Mouse (Mus musculus) hematopoietic stem cell, adult 5-6 weeks (primary cell): ENCODE results near the gene Tyw1. TPM values are rescaled to one million over a fixed set of nuclear protein-coding genes. Genes with fewer than 3 reads are reported as not detected.
A peak's percentile ranks its signal among the peaks of the same experiment; 100 is the strongest.

Source experiments
- ATAC-seq, 2 experiments: fragments of 125-278 bp in 1 of 2; replicated peaks in 1 of 2; 2 replicates each; pipeline ENCODE4 v1.8.0; 2016 to 2017; ENCODE audit warnings: inconsistent platforms in 2 of 2, mild to moderate bottlenecking in 2 of 2, moderate number of reproducible peaks in 2 of 2, low read depth in 1 of 2, moderate TSS enrichment in 1 of 2; ENCODE audit not compliant: low FRiP score in 2 of 2, poor library complexity in 2 of 2, severe bottlenecking in 2 of 2, insufficient read depth in 1 of 2, low TSS enrichment in 1 of 2
- total RNA-seq: library from RNA; stranded (forward); fragments of 172-1452, 232-1000 nt; gene quantifications from 2 replicates; pipeline ENCODE4 v1.2.3, GENCODE M21; 2017

The Tyw1 gene
- total RNA-seq, 1 experiment from 2014 or later, result 53.1 TPM

DNA sequence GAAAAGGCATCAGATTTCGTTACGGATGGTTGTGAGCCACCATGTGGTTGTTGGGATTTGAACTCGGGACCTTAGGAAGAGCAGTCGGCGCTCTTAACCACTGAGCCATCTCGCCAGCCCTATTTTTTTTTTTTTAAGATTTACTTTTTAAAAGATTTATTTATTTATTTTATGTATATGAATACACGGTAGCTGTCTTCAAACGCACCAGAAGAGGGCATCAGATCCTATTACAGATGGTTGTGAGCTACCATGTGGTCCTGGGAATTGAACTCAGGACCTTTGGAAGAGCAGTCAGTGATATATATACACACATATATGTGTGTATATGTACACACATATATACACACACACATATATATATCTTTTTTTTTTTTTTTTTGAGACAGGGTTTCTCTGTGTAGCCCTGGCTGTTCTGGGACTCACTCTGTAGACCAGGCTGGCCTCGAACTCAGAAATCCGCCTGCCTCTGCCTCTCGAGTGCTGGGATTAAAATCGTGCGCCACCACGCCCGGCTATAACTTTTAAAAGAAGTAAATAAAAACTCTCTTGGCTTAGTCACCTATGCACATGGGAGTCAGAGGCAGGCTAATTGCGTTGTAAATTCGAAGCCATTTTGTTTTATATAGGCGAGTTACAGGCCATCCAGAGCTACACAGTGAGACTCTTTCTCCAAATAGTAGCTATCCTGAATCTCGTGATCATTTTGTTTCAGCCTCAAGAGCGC is 543 bp downstream of the Tyw1 start:
- ATAC-seq, result peak in 1 of 2 experiments; percentile 0; a peak in 1 of 4 replicates

DNA sequence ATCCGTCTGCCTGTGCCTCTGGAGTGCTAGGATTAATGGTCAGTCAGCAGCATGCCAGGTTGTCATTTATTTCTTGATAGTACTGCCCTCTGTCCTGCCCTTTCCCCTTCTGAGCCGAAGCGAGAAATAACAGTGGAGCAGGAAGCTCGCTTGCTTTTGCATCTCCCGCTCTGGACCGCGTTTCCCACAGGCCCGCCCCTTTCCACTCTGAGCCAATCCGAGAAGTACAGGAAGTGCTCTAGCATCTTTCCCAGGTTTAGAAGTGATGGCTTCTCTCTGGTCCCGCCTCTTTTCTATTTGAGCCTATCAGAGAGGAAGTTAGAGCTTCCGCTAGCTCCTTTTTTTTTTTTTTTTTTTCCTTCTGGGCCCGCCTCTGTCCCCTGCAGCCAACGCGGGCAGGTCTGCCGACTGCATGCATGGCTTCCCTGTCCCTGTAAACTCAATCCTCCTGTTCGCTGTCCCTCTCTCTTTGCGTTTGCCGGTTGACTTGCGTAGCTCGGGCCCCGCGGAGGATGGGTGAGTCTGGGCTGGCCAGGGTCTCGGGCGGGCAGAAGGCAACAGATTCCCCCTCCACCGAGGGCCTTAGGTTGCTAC is 1.4 kb downstream of the Tyw1 start:
- peak; percentile 87 to 91 for ATAC-seq

DNA sequence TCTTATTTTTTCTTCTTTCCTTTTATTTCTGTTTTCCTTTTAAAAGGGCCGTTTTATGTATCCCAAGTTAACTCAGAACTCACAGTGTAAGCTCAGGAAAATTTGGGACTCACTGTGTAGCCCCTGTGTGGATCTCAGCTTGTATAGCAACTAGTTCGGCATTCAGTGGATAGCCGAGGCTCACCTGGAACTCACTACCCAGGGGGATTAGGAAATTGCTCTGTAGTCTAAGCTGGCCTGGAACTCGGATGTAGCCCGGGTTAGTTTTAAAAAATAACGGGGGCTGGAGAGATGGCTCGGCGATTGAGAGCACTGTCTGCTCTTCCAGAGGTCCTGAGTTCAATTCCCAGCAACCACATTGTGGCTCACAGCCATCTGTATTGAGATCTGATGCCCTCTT is 1.9 kb downstream of the Tyw1 start:
- no peak for ATAC-seq

DNA sequence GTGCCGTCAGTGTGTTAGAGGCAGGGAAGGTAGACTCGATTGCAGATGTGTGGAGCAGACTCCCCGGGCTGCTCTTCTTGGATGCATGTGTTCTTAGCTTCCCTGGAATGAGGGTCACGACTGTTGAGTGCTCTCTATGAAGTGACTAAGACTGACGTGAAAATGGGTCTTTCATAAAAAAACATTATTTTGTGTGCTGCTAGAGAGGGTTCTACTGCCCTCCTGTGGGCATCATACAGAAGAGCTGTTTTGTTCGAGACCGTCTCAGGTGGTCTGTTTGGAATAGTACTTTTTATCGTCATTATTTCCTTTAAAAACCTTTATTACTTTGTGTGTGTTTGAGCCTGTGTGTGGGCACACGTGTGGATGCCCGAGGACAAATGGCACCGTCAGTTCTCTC is 8.0 kb downstream of the Tyw1 start:
- ATAC-seq, result no peak; a peak in 1 of 4 replicates

DNA sequence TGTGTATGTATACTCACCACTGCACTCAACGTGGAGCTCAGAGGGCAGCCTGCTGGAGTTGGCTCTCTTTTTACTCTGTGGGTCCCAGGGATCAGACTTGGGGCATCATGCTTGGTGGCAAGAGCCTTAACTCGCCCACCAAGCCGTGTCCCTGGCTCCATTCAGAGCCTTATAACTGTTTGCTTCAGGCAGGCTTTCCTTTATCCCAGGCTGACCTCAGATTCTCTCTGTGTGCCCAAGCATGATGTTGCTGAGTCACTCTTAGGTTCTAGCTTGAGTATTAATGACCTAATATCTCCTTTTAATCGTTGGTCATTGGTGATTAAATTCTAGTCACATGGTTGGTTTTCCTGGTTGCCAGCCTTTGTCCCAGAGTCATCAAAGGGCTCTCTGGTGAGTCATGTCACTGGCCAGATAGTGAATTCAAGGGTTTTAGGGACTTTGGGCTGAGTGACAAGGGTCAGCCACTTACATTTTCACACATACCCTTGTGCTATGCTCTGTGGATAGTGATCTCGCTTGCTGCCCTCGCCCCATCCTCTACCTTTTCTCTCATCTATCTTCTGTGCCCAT is 9.1 kb downstream of the Tyw1 start:
- no peak for ATAC-seq

DNA sequence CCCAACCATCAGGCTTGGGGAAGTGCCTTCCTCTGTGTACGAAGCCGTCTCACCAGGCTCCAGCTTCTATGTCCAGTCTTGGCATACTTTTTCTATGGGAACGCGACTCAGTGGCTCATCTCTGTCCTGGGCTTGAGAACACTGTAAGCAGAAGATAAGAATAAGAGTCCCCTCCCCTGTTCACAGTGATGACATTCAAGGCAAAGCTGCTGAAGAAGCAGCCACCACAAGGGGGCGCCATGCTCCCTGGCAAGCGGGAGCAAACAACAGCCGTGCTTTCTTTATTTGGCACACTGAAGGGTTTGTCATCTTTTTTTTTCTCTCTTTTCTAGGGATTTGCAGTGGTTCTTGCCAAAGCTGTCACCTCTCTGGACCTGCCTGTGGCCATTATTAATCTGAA is 11.2 kb downstream of the Tyw1 start:
- ATAC-seq, result no peak

DNA sequence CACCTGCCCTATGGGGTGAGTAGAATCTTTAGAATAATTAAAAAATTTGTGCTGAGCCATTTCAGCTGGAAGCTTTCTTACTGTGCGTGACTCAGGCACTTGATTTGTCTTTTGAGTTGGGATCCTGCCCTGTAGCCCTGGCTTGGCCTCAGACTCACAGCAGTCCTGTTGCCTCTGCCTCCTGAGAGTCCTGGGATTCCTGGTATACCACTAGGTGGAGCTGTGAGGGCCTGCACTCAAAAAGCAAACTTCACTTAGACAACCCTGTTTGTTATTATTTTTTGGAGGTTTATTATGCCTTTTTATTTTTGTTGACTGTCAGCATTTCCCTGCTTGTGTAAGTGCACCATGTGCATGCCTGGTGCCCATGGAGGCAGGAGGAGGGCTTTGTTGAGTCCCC is 11.9 kb downstream of the Tyw1 start:
- peak in 1 of 2 experiments; percentile 50; a peak in 1 of 4 replicates for ATAC-seq

DNA sequence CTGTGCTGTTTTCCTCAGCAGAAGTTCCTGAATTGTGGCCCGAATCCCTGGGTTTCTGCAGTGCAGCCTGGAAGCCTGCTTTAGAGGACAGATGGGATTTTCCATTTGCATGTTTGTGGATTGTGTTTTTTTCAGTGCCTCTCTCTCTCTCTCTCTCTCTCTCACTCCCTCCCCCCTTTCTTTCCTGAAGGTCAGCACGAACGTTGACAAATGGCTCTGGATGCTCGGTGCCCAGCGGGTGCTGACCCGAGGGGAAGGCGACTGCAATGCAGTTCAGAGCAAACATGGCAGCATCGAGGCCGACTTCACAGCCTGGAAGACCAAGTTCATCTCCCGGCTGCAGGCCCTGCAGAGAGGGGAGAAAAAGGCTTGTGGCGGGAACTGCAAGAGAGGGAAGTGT is 13.6 kb downstream of the Tyw1 start:
- no peak for ATAC-seq

DNA sequence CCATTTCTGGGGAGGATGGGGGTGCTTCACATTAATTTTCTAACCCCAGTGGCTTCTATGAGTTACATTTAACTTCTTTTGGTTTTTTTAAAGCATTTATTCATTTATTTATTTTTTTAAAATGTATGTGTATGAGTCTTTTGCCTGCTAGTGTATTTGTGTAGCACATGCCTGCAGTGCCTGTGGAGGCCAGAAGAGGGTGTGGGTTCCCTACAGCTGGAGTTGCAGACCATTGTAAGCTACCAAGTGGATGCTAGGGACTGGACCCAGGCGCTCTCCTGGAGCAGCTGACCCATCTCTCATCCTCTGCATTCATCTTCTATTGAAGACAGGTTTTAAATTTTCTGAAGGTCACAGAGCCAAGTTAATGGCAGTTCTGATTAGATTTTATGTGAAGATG is 16.9 kb downstream of the Tyw1 start:
- ATAC-seq, result no peak

DNA sequence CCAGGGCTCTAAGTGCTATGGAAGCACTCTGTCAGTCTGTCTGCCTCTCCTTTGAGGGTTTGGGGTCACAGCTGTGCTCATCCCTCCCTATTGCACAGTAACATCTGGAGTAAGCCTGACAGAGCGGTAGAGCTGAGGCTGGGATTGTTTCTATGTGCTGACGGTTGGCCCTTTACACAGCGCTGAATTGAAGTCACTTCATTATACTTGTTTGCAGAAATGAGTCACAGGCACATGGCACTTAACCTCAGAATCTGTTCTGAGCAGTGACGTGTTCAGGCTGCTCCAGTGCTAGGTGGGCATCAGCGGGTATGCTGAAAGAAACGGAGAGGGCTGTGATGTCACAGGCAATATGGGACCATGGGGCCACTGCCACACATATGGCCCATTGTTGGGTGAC is 17.6 kb downstream of the Tyw1 start:
- no peak for ATAC-seq

DNA sequence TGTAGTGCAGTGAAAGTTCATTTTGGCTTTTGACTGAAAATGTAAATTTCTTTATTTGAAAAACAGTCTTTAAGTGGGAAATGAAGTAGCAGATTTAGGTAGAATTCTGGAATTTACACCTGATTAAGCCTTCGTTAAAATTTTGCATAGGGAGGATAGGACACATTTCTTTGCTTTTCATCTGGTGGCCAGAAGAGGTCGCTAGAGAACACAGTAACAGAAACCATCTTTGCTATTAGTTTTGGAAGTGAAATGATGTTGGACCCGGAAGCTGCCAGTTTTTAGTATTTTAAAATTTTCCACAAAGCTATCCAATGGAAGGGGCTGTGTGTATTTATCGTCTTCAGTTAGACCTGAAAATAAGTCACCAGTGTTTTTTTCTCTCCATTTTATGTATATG is 20.1 kb downstream of the Tyw1 start:
- ATAC-seq, result peak; percentile 38 to 51; a peak in 1 of 4 replicates

DNA sequence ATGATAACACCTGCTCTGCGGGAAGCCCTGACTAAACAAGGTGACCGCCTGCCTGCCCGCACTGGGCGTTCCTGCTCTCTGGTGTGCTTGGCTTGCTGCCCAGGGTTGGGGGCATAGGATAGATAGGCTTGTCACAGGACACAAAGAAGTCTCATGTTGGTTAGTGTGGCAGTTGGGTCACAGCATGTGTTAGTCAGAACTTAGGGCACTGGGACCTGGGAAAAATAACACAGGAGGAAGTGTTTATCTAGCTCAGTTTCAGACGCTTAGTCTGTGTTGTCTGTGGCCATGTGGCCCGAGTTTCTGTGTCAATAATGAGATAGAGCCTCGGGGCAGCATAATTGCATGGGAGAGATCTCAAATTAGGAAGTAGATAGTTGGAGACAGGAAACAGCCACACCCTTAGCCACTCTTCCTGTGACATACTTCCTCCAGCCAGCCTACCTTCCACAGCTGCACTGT is 22.6 kb downstream of the Tyw1 start:
- peak in 1 of 2 experiments; percentile 15; a peak in 1 of 4 replicates for ATAC-seq

DNA sequence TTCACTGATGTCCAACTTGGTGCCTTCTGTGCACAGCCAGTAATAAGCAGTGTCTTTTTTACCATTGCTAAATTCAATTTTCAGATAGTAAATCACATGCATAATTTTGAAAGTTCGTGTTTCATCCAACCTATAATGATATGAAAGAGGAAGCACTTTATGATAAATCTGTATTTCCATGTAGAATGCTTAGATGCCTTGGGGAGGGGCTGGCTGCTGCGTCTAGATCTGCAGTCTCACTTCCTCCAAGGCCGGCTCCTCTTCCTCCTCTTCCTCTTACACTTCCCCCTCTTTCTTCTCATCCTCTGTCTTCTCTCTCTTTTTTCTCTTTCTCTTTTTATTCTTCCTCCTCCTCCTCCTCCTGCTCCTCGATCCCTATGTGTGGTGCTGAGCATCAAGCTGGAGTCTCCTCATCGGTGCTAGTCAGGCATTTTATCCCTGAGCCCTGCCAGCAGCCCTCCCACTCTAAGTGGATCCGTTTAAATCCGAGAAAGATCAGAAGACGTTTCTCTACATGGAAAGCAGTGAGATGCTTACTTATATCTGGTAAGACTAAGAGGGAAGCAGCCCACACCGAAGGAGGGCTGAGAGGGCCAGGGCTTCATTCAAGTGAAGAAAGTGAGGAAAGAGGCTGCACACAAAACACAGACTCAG is 27.8 kb downstream of the Tyw1 start:
- no peak for ATAC-seq

DNA sequence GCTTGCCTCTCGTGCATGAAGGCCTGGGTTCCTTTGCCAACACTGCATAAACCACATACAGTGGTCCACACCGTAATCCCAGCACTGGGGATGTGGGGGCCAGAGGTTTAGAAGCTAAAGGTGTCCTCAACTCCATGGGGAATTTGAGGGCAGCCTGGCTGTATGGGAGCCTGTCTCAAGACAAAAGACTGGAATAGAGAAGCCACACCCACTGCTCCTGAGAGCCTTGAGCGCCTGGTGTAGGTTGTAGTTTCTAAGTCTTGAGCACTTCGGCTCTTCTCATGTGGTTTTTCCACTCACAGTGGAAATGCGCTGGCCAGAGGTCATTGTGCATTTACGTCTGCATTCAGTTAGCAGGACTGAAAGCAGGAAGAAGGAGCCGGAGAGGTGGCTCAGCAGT is 32.7 kb downstream of the Tyw1 start:
- ATAC-seq, result no peak

DNA sequence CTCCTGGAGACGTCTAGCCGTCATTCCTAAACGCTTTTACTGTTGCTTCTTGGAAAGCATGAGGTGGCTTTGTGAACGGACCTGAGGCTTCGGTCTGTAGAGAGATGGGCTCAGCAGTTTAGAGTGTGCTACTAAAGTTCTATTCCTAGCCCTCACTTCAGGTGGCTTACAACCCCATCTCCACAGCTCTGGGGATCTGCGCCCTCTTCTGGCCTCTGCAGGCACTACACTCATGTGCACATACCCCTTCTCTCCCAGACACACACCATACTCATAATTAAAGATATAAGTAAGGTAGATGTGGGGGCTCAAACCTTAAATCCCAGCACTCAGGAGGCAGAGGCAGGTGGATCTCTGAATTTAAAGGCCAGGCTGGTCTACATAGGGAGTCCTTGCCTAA is 34.8 kb downstream of the Tyw1 start:
- ATAC-seq, result no peak

DNA sequence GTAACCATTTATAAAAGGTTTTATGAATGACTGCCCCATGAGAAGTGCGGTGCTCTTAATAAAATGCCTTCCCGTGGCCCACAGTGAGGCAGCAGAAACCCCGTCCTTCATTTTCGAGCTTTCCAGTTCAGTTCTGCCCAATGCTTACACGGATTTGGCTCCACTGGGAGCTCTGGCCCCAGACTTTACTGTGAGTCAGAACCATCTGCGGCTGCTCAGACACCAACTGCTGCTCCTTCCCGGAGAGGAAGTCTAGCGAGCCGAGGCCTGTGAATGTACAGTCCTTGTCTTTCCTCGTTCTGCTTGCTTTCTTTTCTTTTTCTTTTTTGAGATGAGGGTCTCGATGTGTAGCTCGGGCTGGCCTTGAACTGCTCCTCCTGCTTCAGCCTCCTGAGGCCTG is 35.4 kb downstream of the Tyw1 start:
- ATAC-seq, result no peak

DNA sequence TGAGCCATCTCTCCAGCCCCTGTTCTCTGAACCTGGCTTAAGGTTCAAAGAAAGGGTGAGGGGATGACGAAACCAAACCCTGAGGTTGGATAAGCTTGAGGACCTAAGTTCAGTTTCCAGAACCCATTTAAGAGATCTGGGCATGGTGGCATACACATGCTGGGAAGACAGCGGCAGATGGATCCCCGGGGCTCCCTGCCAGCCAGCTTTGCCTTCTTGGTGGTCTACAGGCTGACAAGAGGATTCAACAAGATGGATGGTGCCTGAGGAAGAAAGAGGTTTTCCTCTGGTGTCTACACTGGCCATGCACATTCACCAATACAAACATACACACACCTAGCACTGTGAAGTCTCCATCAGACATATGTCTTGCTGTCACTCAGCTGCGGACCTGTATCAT is 37.6 kb downstream of the Tyw1 start:
- no peak for ATAC-seq

DNA sequence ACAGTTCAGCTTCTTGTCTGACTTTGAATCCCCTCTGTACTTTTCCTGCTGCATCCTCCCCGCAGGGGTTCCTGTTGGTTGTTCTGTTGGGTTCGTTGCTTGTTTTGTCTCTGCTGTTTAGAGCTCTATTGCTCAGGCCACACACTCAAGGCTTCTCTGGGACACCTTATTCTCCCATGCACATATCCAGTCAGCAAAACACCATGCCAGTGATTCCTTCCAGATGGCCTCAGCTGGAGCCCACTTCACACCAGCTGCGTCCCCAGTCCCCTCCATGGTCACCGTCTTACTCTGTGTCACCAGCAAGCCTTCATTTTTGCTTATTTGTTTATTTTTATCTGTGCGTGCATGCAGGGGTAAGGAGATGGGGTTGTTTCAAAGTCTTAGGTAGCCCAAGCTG is 38.5 kb downstream of the Tyw1 start:
- no peak for ATAC-seq
